Mouse (Mus musculus): ENCODE results near the gene 2010300C02Rik.
"Not testable (repeated sequence)": the region's sequence is repeated elsewhere in the genome, so short reads cannot be mapped to it uniquely, and the experiment has no call there.

The 2010300C02Rik gene

DNA sequence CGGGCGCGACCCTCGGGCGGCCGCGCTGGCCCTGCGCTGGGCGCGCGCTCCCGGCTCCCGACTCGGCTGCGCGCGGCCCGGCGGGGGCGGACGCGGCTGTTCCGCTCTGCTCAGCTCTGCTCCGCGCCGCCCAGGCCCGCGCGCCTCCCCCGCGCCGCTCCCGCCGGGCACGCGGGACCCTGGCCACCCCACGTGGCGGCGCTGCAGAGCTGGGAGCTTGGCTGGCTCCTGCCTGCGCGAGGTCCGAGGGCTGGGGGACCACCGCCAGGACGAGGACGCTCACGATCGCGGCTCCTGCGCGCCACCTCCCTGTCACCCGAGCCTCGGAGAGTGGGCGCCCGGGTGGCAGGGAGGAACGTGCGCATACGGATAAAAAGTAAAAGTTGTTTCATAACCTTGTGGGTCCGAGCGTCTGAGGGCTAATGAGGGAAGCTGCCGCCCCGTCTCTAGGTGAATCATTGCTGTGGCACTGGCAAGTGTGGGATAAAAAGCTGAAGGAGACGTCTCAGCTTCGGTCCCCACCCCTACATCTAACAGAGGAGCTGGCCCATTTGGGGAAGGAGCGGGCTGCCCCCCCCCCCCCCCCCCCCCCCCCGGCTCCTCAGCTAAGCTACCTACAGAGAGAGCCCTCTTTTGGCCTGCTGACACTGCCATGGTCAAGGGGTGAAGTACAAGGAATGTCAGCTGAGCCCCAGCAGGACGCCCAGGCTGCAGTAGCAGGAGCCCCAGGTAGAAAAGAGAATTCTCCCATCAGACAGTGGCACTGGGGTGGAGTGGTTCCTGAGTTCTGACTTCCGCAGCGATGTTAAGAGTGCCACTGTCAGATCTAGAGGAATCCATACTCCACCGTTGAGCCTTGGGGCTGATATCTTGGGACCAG is at the start of gene 2010300C02Rik:
Gene 2010300C02Rik (minus strand): TSS at position 325 of the 880 bp plus-strand sequence.
- peak; percentile 78 to 83 for DNase-seq

GRCm38 (mm10) chr1:37759407-37759806 is 39.5 kb upstream of the 2010300C02Rik start:
- DNase-seq, result no peak

- DNase-seq, result no peak
Observed at GRCm38 (mm10) chr1:37744650-37745259, 24.9 kb upstream of the 2010300C02Rik start.

GRCm38 (mm10) chr1:37742602-37743270 is 22.9 kb upstream of the 2010300C02Rik start:
- no peak for DNase-seq

DNA sequence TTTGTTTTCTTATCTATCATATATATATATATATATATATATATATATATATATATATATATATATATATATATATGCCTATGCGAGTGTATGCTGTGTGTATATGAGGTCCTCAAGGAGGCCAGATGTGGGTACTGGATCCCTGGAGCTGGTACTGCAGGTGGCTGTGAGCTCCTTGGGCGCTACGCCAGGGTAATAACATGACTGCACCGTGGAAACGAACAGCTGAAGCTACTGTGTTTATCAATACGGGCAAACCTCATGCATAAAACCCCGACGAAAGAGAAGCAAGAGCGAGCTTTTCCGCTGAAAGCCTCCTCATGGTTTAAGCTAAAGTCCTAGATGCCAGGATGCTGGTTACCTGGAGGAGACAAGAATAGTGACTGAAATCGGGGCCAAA is 22.2 kb upstream of the 2010300C02Rik start:
- DNase-seq, result no peak

DNA sequence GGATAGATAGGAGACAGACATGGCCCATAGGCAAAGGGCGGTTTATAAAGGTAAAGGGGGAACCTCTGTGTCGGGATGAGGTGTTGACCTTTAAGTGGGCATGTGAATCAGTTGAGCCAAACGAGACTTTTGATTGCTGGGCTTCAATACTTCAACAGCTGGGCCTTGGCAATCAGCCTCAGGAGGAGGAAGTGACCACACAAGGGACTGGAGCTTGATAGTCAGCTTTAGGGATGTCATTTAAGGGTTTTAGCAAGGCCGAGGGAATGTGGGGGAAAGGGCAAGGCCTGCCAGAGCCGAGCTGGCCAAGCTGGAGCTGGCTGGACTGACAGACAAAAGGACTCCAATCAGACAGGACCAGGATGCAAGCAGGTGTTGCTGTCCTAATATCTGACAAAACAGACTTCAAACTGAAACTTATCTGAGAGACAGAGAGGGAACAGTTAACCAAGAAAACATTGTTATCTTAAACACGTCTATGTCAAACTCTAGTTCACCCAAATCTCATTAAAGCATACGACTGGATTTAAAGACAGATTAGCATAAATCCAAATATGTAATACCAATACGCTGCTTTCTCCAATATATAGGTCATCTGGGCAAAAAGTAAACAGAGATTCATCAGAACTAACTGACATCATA is 20.4 kb upstream of the 2010300C02Rik start:
- DNase-seq, result peak; percentile 11 to 46

- no peak for DNase-seq
Observed at GRCm38 (mm10) chr1:37738895-37739294, 19.0 kb upstream of the 2010300C02Rik start.

GRCm38 (mm10) chr1:37737045-37737444 is 17.2 kb upstream of the 2010300C02Rik start:
- DNase-seq, result no peak

- no peak for DNase-seq
Observed at GRCm38 (mm10) chr1:37735932-37736331, 16.0 kb upstream of the 2010300C02Rik start.

DNA sequence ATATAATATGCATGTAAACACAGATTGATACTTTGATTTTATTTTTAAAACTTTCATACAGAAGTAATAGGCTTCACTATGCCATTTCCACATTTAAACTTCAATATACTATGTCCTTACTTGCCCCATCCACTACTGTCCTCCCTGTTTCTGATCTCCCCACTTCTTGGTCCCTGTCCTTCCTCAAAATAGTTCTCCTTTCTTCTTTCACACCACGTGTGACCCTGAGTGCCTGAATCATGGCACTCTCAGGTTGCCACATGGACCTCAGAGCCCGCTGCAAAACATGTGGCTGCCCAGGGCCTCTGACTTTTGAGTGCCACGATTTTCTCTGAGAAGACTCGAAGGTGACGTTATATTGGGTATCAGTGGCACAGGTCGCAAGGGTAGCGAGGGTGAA is 15.0 kb upstream of the 2010300C02Rik start:
- no peak for DNase-seq

GRCm38 (mm10) chr1:37729353-37729752 is 9.5 kb upstream of the 2010300C02Rik start:
- DNase-seq, result no peak

GRCm38 (mm10) chr1:37728053-37728452 is 8.2 kb upstream of the 2010300C02Rik start:
- no peak for DNase-seq

GRCm38 (mm10) chr1:37727186-37727585 is 7.3 kb upstream of the 2010300C02Rik start:
- no peak for DNase-seq

DNA sequence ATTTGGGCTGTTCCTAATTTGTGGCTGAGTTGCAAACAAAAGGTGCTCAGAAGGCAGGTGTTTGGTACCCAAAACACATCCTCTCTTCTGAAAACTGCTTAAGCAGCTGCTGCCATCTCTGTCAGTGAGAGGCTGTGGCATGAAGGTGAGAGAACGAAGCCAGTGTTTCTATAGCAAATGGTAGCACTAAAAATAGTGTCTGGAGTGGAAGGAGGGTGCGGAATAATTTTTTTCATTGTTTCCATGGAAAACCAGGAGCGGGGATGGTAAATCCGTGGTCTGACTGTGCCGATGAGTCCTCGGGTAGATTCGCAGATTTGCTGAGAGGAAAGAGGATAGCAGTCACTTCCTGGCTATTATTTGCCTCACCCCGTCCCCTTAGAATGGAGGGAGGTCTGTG is 6.5 kb upstream of the 2010300C02Rik start:
- no peak for DNase-seq

GRCm38 (mm10) chr1:37725880-37726279 is 6.0 kb upstream of the 2010300C02Rik start:
- DNase-seq, result no peak

DNA sequence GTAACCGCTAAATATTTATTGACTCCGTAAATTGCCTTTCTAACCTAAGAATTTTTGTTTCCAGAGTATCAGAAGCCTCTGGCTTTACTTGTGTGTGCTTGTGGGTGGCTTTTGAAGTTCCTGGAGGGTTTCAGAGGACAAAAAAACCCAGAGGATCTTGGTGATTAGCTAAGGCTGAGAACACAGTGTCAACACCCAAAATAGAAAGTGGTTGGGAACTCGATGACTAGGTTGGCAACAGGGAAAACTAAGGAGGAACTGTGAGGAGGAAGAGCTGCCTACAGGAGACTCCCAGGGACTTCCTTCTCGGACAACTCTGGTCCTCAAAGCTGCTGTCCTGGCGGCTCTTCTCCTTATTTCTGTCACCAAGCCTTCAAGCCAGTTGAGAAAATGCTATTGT is 1.2 kb upstream of the 2010300C02Rik start:
- DNase-seq, result no peak

GRCm38 (mm10) chr1:37719030-37719723 is 708 bp downstream of the 2010300C02Rik start:
- DNase-seq, result peak in 1 of 2 experiments; percentile 9

- DNase-seq, result no peak
Observed at GRCm38 (mm10) chr1:37718516-37718915, 1.4 kb downstream of the 2010300C02Rik start.

- DNase-seq, result no peak
Observed at GRCm38 (mm10) chr1:37717415-37718195, 2.3 kb downstream of the 2010300C02Rik start.

DNA sequence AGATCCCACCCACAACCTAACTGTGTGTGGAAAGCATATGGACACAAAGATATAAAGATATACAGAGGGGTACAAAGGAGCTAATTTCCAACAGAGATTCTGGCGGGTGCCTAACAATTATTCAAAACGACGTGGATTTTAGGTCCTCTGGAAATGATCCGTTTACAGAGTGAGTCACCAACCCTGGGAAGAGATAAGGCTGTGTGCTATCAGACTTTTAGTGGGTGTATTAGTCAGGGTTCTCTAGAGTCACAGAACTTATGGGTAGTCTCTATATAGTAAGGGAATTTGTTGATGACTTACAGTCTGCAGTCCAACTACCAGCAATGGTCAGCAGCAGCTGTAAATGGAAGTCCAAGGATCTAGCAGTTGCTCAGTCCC is 7.5 kb downstream of the 2010300C02Rik start:
- DNase-seq, result not testable (repeated sequence)

GRCm38 (mm10) chr1:37711596-37712356 is 8.1 kb downstream of the 2010300C02Rik start:
- DNase-seq, result no peak

Measured in lung, postnatal 4 days (tissue).